Mouse (Mus musculus): ENCODE results near the gene Nfyc.

The Nfyc gene

DNA sequence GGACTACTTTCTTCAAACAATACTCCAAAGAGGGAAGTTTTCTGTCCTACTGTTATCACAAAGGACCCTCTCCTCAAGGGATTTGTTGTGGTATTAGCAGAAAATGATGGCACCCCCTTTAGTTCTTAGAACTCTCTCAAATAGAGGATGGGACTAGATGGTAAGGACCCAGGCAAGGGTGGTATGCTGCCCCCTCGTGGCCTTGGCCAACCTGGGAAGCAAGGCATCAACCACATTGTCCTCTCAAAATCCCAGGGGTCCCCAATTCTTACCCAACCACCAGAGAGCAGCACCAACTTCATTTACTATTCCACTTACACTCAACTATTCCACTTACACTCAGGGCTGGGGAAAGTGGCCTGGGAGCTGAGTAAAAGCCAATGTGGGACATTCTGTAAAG, 76.1 kb downstream of the Nfyc start:
- peak; percentile 41 for DNase-seq (ENCODE audit: low spot score)

DNA sequence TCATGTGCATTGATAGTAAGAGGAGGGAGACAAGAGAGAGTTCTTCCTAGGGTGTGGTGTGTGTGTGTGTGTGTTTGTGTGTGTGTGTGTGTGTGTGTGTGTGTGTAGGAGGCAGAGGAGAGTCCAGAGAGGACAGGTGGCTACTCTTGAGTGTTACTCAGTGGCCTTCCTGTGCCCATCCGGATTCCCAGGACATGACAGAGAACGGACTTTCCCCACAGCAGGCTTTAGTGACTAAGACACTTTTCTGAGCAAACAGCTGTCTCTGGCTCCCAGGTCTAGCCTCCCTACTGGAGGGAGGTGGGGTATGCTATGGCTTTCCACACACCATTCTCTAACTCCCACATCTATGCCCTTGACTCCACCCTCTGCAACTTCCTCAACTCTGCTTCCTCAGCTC, 81.8 kb downstream of the Nfyc start:
- no peak for DNase-seq (ENCODE audit: low spot score)

DNA sequence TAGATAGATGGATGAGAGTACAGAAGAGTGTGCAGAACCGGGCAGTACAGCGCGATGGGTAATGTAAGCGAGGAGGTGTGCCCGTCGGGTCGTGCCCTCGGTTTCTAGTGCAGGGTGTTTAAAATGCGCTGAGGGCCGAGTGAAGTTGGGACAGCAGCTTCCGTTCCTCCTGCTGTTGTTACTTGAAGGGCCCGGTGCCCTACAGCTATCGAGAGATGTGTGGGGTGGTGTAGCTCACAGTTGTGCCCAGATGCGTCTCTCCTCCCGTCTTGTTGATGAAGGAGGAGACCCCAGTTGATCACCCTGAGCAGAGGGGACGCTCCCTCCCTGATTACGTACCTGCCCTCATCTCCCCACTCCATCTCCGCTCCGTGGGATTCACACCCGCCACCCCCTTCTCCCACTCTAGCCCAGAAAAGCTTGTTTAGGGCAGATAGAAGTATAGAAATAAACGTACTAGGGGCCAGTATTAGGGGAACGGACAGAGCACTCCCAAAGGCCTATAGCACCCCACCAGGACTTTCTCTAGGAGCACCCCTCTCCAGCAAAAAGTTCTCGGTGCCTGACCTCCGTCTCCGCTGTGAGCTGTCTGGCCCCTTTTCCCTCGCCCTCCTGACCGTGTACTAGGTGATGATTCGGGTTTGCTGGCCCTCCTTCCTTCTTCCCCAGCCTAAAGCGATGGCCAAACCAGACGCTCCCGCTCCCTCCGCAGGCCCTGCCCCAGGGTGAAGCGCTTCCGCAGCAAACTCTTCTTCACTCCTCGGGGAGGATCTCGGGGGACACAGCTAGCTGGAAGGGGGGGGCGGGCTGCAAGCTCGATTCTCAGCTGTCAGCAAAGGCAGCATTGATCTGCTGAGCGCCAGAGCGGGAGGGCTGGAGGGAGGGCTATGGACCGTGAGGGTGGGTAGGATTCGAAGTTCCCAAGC, 83.2 kb downstream of the Nfyc start, which contains the start of gene Kcnq4:
Gene Kcnq4, minus strand, starts transcription at position 672 of the 926 bp plus-strand sequence.
- no peak for DNase-seq (ENCODE audit: low spot score)

DNA sequence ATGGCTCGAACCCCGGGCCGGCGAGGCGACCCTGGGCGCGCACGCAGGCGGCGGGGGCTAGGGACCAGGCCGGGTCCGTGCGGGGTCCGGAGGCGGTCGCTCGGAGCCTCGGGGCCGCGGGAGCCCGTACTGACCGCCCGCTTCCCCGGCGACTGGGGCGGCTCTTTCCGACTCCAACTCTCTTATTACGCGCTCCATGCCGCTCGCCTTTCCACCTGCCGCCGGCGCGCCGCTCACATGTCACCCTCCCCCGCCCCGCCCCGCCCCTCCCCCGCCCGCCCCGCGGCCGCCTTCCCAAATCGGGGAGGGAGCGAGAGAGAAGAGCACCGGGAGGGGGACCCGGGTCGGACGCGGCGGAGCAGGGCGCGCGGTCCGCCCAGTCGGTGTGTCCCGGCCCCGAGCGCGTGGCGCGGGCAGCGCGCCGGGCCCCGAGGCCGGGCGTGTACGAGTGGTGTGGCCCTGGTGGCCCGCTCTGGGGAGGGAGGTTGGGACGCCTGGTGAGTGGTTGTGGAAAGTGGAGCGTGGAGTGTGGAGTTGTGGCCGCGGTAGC, 84.1 kb downstream of the Nfyc start:
- no peak for DNase-seq (ENCODE audit: low spot score)

DNA sequence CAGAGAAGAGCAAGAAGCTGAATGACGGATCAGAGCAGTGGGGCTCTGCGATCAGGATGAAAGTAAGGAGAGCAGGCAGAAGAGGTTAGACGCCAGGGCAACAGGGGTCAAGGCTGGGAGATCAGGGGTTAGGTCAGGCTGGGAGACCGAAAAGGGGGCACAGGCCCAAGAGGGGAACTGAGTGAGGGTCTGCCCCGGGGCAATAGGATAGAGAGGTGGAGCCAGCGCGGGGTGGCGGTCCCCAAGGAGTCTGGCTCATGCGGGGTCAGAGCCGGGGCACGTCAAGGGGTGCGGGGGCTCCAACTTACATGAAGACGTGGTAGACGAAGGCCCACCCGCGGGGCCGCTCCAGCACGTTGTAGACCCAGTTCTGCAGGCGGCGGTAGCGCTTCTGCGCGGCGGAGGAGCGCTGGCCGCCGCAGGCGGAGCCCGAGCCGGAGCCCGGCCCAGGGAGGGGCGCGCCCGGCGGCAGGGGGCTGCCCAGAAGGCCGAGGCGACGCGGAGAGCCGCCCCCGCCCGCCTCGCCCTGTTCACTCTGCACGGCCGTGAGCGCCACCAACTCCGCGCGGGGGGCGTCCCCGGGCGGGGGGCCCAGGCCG, 84.7 kb downstream of the Nfyc start:
- DNase-seq (ENCODE audit: low spot score), result no peak

DNA sequence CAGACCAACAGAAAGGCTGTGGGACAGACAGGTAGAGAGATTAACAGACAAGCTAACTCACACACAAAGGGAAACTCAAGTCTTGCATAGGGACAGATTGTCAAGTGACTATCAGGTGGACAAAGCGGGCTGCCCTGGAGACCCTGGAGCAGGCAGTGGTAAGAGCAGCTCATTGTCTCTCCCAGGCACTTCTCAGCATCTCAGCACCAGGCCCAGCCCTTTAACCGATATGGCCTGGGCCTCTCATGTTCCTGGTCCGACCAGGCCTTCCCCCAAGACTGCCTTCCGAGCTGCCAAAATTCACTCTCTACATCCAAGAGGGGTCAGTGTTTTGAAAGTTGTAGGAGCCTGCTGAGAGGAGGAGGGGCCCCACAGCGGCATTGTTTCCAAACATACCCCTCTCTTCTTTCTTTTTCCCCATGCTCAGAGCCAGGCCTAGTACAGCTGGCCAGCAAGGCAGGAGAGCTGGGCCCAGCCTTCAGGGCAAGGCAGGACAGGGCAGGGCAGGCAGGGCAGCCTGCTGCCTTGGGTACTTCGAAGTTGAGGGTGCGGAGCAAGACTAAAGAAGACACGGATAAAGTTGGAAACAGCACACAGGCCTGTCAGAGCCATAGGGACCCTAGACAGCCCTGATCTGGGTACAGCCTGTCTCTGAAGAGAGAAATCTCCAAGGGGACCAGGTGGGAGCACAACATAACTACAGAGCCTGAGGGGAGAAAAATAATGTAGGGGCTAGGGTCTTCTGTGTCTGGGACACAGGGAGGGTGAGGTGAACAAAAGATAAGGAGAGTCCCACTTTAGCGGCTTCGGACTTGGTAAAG, 85.4 kb downstream of the Nfyc start:
- no peak for DNase-seq (ENCODE audit: low spot score)

DNA sequence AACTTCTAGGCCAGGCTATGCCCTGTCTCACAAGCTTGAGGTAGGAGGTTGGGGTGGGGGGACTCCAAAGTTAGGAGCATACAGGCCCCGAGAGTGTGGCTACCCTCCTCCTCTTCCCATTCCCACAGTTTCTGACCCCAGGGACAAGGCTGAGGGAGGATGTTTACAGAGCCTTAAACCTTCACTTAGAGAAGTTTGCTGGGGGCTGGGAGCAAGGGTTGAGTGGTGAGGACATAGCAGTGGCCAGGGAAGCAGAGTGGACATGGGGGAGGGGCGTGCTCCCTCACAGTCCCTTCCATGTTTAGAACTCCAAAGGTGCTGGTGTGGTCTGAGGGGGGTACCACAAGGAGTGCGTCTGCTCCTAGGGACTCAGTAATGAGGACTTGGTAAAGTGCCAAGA, 87.7 kb downstream of the Nfyc start:
- DNase-seq (ENCODE audit: low spot score), result no peak

DNA sequence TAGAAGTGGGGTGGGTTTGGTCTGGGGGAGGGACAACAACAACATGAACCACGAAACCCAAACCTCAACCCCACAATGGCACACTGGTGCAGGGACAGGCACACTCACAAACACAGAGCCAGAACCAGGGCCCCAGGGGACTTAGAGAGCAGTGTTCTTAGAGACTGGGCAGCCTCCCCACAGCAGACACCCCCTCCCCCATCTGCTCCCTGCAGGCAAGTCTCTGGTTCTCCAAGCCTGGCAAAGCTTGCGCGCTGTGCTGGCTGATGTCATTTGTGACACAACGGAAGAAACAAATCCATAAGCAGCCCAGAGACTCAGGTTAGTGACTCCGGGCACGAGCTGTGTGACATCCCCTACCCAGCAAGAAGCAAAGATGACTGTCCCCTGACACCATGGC, 90.1 kb downstream of the Nfyc start:
- DNase-seq (ENCODE audit: low spot score), result no peak

DNA sequence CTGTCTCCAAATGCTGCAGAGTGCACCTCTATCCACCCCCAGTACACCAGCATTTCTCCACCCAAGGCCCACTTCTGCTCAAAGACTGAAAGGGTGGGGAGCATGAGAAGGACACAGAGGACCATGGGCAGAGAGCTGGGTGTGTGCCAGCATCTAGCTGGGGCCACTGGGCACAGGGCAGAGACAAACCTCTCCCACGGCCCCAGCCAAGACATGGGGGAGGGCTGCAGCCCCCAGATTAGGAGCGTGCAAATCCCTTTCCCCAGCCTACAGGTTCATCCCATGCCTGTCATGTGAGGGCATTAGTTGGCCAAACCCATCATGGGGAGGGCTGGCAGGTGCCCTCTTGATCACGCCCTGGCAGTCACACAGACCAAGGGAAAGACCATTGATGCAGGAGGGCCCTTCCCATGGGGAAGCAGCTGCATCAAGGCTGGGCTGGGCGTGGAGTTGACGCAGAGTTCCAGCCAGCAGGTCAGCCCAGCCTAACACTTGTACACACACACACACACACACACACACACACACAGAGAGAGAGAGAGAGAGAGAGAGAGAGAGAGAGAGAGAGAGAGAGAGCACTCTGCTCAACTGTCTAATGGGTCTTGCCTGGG, 97.3 kb downstream of the Nfyc start:
- DNase-seq (ENCODE audit: low spot score), result no peak

DNA sequence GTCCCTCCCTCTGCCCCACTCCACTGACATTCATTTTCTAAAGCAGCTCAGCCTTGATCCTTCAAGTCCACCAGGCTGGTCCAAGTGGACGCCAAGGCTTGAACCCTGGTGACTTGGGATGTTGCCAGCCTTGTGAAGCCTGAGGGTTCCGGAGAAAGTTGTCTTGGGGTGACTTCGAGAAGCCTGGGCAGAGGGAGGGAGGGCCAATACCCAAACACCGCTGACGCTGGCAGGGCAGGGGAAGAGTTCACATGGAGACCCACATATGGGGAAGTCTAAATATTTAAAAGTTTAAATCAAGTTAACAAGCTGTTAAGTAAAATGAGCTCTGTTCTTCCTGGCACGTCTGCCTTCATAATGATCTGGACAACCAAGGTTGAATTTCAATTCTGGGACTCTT, 98.6 kb downstream of the Nfyc start:
- no peak for DNase-seq (ENCODE audit: low spot score)

DNA sequence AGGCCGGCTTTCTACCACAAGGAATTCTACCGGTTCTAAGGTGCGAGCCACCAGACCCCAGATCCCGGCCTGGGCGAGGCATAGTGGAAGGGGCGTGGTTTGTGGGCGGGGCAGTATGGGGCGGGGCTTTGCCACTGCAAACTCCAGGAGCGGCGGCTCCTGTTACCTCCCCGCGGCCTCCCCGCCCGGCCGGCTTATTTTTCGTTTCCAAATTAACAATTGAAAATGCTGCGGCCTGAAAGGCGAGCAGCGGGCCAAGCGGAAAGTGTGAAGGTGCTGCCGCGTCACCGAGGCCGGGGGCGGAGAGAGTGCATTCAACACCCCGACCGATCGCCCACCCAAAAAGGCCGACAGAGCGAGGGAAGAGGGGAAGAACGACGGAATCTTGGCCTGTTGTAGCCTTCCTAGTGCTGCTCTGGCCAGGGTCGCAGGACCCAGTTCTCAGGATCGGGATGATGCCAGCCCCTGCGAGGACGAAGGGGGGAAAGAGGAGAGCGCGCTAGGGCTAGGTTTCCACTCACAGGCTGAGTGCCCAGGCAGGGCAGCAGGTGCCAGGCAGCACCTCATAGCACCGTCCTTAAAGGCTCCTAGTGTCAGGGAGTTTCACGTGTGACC, 100.2 kb downstream of the Nfyc start:
- peak; percentile 8 for DNase-seq (ENCODE audit: low spot score)

DNA sequence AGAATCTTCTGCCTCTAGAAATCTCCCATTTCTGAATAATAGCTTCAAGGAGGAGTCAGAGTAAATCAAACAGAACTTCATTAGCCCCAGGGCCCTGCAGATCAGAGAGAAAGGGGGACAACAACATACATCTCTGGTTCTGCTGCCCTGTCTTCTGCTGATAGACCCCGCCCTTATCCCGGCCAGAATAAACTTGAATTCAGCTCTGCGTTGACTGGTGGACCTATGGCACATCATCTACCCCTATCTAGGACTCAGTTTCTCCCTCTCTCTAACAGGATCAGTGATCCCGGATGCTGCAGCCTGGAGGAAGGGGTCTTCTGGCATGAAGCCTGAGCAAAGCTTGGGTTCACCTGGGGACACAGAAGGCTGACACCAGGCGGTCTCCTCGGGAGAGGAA, 100.8 kb downstream of the Nfyc start:
- DNase-seq (ENCODE audit: low spot score), result no peak

DNA sequence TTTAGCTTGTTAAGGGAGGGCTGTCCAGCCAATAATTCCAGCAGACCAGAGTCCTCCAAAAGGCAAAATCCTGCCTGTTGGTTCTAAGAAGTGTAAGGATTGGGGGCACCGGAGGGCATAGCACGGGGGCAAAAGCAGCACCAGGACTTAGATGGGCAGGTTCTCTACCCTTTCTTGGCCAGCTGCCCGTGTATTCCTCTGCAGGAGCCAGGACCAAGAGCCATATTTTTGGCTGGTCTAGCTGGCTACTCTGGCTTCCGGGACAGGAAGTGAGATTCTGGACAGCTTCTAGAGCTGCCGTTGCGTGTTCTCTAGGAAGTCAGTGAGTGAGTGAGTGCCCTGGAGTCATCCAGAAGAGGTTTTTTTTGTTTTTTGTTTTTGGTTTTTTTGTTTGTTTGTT, 101.2 kb downstream of the Nfyc start:
- DNase-seq (ENCODE audit: low spot score), result no peak

DNA sequence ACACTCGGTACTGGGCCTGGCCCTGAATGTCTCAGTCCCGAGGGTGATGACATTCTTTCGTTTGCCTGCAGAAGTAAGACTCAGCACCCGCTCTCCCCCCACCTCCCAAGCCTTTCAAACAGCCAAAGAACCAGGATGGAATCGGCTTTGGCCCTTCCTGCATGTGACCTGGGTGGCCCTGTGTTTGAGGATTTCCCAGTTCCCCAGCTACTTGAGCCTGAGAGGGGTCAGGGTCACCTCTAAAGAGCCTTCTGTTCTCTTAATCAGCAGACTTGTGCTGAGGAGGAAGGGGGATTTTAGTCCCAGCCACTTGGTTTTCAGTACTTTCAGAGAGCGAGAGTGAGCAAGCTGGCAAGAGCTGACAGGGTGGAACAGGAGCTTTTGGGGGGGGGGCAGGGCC, 101.9 kb downstream of the Nfyc start:
- no peak for DNase-seq (ENCODE audit: low spot score)

DNA sequence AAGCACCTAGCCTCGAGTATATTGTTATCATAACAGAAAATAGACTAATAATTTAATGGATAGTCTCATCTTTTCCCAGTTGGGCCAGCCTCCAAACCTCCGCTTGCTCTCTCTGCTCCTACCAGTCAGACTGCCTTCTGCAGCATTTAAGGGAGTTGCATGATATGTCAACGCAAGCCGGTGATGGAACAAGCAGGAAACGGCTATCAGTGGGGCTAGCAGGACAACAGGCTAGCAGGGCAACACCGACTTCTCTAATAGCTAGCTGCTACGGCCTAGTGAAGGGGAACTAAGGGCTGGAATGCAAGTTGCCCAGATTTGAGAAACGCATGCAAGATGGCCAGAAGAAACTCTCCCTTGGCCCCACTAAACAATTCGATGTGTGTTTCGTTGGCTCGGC, 103.5 kb downstream of the Nfyc start:
- DNase-seq (ENCODE audit: low spot score), result no peak

DNA sequence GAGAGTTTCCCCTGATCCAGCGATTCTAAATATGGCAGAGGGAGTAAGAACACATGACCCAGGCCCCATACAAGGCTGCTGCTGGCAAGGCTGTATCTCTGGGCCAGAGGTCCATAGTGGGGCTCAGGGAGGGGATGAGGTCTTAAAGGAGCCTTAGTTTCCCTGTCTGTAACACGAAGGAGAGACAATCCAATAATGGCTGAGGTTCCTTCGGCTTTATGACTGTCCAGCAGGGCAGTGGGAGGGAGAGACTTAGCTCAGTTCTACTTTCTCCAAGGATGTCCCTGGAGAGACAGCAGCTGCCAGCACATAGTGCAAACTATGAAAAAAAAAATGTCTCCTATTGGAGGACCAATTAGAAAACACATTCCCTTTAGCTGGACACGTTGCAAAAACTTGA, 105.2 kb downstream of the Nfyc start:
- no peak for DNase-seq (ENCODE audit: low spot score)

DNA sequence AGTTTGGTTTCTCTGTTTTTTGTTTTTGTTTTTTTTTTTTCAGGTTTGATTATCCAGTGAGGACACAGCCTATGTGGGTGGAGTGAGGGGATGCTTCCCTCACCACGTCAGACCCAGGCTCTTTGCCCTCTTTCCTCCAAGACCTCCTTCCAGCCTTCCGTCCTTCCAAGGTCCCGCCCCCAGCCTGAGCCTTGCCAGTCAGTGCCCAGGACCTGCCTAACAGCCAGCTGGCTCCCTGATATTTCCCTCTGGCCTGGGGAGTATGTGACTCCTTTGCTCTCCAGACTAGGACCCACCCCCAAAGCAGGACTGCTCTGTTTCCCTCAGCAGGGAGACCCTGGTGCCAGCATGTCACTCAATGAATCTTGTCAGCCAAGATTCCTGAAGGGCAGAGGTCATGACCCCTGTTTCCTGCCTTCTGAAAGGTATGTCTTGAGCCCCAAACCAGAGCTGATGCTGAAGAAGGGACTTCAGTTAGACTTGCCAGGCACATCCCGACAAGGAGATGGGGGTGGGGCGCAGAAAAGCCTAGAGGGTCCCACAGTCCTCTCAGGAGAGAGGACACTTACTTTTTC, 105.8 kb downstream of the Nfyc start:
- DNase-seq (ENCODE audit: low spot score), result no peak

DNA sequence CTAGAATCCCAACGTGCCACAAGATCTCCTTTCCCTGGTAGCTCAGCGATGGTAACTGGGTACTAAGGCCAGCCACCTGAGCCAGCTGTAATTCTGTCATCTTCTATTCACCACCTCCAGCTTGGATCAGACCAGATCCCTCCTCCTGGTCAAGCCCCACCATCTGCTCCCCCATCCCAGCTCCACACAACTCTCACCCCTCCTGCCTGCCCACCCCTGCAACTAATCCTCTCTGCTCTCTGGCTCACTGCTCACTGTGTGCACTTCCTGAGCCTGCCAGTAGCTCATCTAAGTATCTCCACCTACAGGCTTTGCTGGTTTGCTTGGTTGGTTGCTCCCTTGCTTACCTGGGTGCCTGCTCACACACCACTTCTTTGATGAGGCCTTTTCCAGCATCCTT, 109.8 kb downstream of the Nfyc start:
- no peak for DNase-seq (ENCODE audit: low spot score)

DNA sequence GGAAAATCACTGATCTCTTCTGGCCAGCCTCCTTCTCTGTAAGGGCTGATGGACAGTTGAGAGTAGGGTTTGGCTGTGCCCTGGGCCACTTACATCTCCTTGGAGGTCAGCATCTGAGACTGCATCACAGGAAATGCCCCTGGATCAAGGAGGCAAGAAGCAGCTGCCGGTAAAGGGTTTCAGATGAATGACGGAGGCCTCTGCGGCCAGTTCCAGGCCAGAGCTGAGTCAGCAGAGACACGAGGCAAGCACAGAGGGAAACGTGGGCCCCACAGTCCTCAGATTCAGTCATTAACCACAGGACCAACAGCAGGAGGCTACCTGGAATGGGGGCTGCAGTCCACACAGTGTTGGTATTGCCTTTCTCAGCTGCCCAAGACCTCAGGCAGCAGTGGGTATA, 112.2 kb downstream of the Nfyc start:
- no peak for DNase-seq (ENCODE audit: low spot score)

DNA sequence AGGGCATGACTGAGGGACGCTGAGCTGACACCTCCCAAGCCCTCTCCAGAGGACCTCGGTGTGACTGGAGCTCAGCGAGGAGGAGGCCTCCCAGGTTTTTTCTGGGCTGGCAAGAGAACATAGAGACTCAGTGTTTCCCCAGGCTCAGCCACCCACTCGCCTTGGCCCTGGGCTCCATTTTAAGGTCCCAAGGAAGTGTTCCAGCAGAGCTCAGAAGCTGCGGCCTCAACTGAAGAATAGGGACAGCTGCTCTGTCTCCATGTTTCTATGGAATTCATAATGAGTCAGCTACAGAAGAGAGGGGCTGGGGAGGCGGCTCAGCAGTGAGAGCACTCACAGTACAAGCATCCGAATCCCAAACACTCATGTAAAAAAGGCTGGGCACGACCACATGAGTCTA, 113.8 kb downstream of the Nfyc start:
- DNase-seq (ENCODE audit: low spot score), result no peak

DNA sequence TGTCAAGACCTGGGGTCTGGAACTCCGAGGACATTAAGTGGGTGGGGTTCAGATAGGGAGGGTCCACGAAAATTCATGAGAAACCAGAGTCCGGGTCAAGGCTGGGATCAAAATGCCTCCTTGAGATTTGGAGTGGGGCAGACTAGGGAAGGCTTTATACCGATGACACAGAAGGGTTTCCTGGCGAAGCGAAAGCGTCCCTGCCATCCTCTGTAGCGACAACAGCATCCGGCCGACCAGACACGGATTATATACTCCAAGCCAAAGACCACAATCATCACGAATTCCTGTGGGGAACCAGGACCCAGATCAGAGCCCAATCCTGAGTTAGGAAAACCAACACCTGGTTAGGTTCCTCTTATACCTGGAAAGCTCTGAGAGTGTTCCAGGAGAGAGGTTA, 114.6 kb downstream of the Nfyc start:
- no peak for DNase-seq (ENCODE audit: low spot score)
